Mouse (Mus musculus) neural tube, embryonic 14.5 days (tissue): ENCODE results near the gene Gpr83. TPM values are rescaled to one million over a fixed set of nuclear protein-coding genes. Genes with fewer than 3 reads are reported as not detected.
A peak's percentile ranks its signal among the peaks of the same experiment; 100 is the strongest.

Experiments used
- ATAC-seq: fragments of 200-750 bp; cut with Nextera tagmentation; 2 replicates; pipeline ENCODE4 v1.8.0; 2017; ENCODE audit warnings: low read depth, mild to moderate bottlenecking, moderate TSS enrichment, moderate library complexity
- H3K27ac ChIP-seq: fragments of 300-500 bp; sonication (generic); 2 replicates; pipeline ENCODE4 v1.5.1; 2014; ENCODE audit warnings: low read depth, mild to moderate bottlenecking, control low read depth, low read length, moderate library complexity, mixed read lengths
- H3K27me3 ChIP-seq: fragments of 300-500 bp; sonication (generic); 2 replicates; pipeline ENCODE4 v1.6.1; 2014; ENCODE audit warnings: low read length; ENCODE audit not compliant: control insufficient read depth, insufficient read depth
- H3K36me3 ChIP-seq: fragments of 300-500 bp; sonication (generic); 2 replicates; pipeline ENCODE4 v1.6.1; 2014; ENCODE audit warnings: low read length, mixed read lengths; ENCODE audit not compliant: control insufficient read depth, insufficient read depth
- H3K4me1 ChIP-seq: fragments of 300-500 bp; sonication (generic); 2 replicates; pipeline ENCODE4 v1.6.1; 2014; ENCODE audit warnings: low read length; ENCODE audit not compliant: control insufficient read depth, insufficient read depth
- H3K4me2 ChIP-seq: fragments of 300-500 bp; sonication (generic); 2 replicates; pipeline ENCODE4 v1.6.1; 2014; ENCODE audit warnings: mild to moderate bottlenecking, low read depth, low read length, control low read depth
- H3K4me3 ChIP-seq: fragments of 300-500 bp; sonication (generic); 2 replicates; pipeline ENCODE4 v1.5.1; 2014; ENCODE audit warnings: low read depth, low read length, control low read depth, mixed read lengths
- H3K9ac ChIP-seq: fragments of 300-500 bp; sonication (generic); replicated peaks from 2 replicates; pipeline ENCODE4 v1.6.1; 2014; ENCODE audit warnings: low read depth, mild to moderate bottlenecking, control low read depth, low read length, mixed read lengths
- H3K9me3 ChIP-seq: fragments of 300-500 bp; sonication (generic); 2 replicates; pipeline ENCODE4 v1.6.1; 2016; ENCODE audit warnings: low read length; ENCODE audit not compliant: control insufficient read depth
- WGBS: fragments of 180-500 bp; shearing (Covaris S2); extraction: QIAGEN DNeasy Blood & Tissue Kit; methylation state at CpG from one replicate; pipeline ENCODE4 v1.1.7; 2014; 5-methylcytosine and 5-hydroxymethylcytosine counted together
- polyA plus RNA-seq: library from polyadenylated mRNA; unstranded; fragments of >200 nt; fragmentation: Nextera tagmentation; extraction: Ambion mirVana; gene quantifications from 2 replicates; pipeline ENCODE4 v1.2.1, GENCODE M21; 2014

The Gpr83 gene
- polyA plus RNA-seq, 1 experiment from 2014 or later = 0.75 TPM

GRCm38 (mm10) chr9:14893388-14893787 lies 33.4 kb downstream of the Gpr83 start:
- Histone ChIP-seq H3K4me1 (no peaks in the 10 kb centered on the region), H3K9ac (no peak overlapping the region), H3K36me3 (no peaks in the 10 kb centered on the region), H3K4me2 (no peak overlapping the region), H3K9me3 (no peaks in the 10 kb centered on the region), H3K27me3 (no peaks in the 10 kb centered on the region), H3K27ac (no peak overlapping the region), H3K4me3 (no peak overlapping the region)
- no peak for ATAC-seq
- 93% methylated on average over 9 of the region's 9 CpGs for WGBS

- Histone ChIP-seq H3K9me3 (no peaks in the 10 kb centered on the region), H3K36me3 (no peaks in the 10 kb centered on the region), H3K4me3 (no peak overlapping the region), H3K27me3 (no peaks in the 10 kb centered on the region), H3K4me1 (no peaks in the 10 kb centered on the region), H3K27ac (no peak overlapping the region), H3K9ac (no peak overlapping the region), H3K4me2 (no peak overlapping the region)
- no peak for ATAC-seq
- 86% methylated on average over 3 of the region's 3 CpGs for WGBS
Observed at GRCm38 (mm10) chr9:14894628-14895027, 34.6 kb downstream of the Gpr83 start.

GRCm38 (mm10) chr9:14895237-14895835 lies 35.3 kb downstream of the Gpr83 start:
- Histone ChIP-seq H3K27ac (no peak overlapping the region), H3K4me2 (no peak overlapping the region), H3K9me3 (no peaks in the 10 kb centered on the region), H3K27me3 (no peaks in the 10 kb centered on the region), H3K4me3 (no peak overlapping the region), H3K9ac (no peak overlapping the region), H3K4me1 (no peaks in the 10 kb centered on the region), H3K36me3 (no peaks in the 10 kb centered on the region)
- ATAC-seq = peak; percentile 69; the same call in 1 of the 2 replicates
- 53% methylated on average over 7 of the region's 7 CpGs for WGBS

- 68% methylated on average over 3 of the region's 3 CpGs for WGBS
- no peak overlapping the region for H3K27ac ChIP-seq
- H3K4me3 ChIP-seq = no peak overlapping the region
Observed at GRCm38 (mm10) chr9:14897102-14897501, 37.1 kb downstream of the Gpr83 start.

GRCm38 (mm10) chr9:14901757-14902156 lies 41.7 kb downstream of the Gpr83 start:
- no peaks in the 10 kb centered on the region for H3K36me3 ChIP-seq
- WGBS = 80% methylated on average over 7 of the region's 7 CpGs
- no peaks in the 10 kb centered on the region for H3K27me3 ChIP-seq
- H3K9ac ChIP-seq = no peak overlapping the region
- H3K4me1 ChIP-seq = 0 out of 2 replicates have a peak, but pooled peaks cover 6% of the 10 kb centered on the region
- H3K9me3 ChIP-seq = no peaks in the 10 kb centered on the region
- no peak overlapping the region for H3K4me2 ChIP-seq
- H3K4me3 ChIP-seq = no peak overlapping the region
- ATAC-seq = no peak
- H3K27ac ChIP-seq = no peak overlapping the region

More at GRCm38 (mm10) chr9:14897102-14897501, 37.1 kb downstream of the Gpr83 start:
- Histone ChIP-seq H3K9ac (no peak overlapping the region), H3K36me3 (no peaks in the 10 kb centered on the region), H3K9me3 (no peaks in the 10 kb centered on the region), H3K4me2 (no peak overlapping the region), H3K27me3 (no peaks in the 10 kb centered on the region), H3K4me1 (no peaks in the 10 kb centered on the region)
- ATAC-seq = no peak

GRCm38 (mm10) chr9:14902416-14902815 lies 42.4 kb downstream of the Gpr83 start:
- H3K27me3 ChIP-seq = no peaks in the 10 kb centered on the region
- no peak overlapping the region for H3K4me3 ChIP-seq
- H3K9ac ChIP-seq = no peak overlapping the region
- H3K36me3 ChIP-seq = no peaks in the 10 kb centered on the region
- H3K4me1 ChIP-seq = 0 out of 2 replicates have a peak, but pooled peaks cover 6% of the 10 kb centered on the region
- H3K4me2 ChIP-seq = no peak overlapping the region
- H3K9me3 ChIP-seq = no peaks in the 10 kb centered on the region
- no peak overlapping the region for H3K27ac ChIP-seq
- no peak for ATAC-seq
- WGBS = 100% methylated on average over 2 of the region's 2 CpGs

- H3K4me2 ChIP-seq = no peak overlapping the region
- no peaks in the 10 kb centered on the region for H3K27me3 ChIP-seq
- no peak overlapping the region for H3K9ac ChIP-seq
- H3K27ac ChIP-seq = no peak overlapping the region
- no peak for ATAC-seq
- H3K36me3 ChIP-seq = no peaks in the 10 kb centered on the region
- H3K4me3 ChIP-seq = no peak overlapping the region
- 0 out of 2 replicates have a peak, but pooled peaks cover 6% of the 10 kb centered on the region for H3K4me1 ChIP-seq
- H3K9me3 ChIP-seq = no peaks in the 10 kb centered on the region
- 89% methylated on average over 3 of the region's 3 CpGs for WGBS
Observed at GRCm38 (mm10) chr9:14903006-14903405, 43.0 kb downstream of the Gpr83 start.

- Histone ChIP-seq H3K4me3 (no peak within 1 kb of the TSS), H3K36me3 (no peaks in the 10 kb centered on the region), H3K9ac (no peak within 1 kb of the TSS), H3K9me3 (no peaks in the 10 kb centered on the region), H3K27me3 (no peaks in the 10 kb centered on the region), H3K27ac (no peak within 1 kb of the TSS), H3K4me1 (0 out of 2 replicates have a peak, but pooled peaks cover 6% of the 10 kb centered on the region), H3K4me2 (no peak within 1 kb of the TSS)
- WGBS = 30% methylated on average over 11 of the region's 11 CpGs
- no peak for ATAC-seq
Observed at GRCm38 (mm10) chr9:14903581-14904378, 43.8 kb downstream of the Gpr83 start, which contains the start of gene Izumo1r. Izumo1r (minus strand) TSS chr9:14903949.
